Mouse (Mus musculus) left cerebral cortex, adult 11 months (tissue): ENCODE measurements around the gene Tomm34.

ENCODE experiments used
- DNase-seq: peaks from one replicate; pipeline ENCODE4 v3.0.0; 2022; ENCODE audit warnings: low spot score

Gene Tomm34

DNA sequence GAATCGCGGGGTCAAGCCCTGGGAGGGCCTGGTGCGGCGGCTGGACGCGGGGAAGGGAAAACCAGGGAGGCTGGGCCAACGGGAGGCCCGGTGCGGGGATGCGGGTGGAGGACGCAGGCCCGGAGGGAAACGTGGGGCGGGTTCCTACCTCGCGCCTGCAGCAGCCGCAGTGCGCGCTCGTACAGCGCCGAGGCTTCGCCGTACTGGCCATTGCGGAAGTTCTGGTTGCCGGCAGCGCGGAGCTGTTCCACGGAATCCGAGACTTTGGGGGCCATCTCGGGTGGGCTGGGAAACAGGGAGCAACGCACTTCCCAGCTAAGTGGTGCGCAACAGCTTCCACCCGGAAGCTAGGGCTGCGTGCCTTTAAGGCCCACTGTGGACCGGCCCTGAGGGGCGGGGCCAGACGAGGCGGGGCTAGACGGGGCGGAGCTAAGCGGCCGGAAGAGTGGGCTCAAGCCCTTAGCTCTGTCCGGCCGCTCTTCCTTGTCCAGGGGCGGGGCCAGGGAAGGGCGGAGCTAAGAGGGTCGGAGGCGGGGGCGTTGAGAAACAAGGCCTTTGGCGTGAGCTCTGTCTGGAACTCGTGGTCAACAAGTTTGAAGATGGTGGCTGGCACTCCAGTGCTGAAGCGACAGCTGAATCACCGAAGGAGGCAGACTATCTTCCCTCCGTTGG is at the start of gene Tomm34:
Gene Tomm34, minus strand, starts transcription at position 405 of the 672 bp plus-strand sequence.
- peak; percentile 72 for DNase-seq

DNA sequence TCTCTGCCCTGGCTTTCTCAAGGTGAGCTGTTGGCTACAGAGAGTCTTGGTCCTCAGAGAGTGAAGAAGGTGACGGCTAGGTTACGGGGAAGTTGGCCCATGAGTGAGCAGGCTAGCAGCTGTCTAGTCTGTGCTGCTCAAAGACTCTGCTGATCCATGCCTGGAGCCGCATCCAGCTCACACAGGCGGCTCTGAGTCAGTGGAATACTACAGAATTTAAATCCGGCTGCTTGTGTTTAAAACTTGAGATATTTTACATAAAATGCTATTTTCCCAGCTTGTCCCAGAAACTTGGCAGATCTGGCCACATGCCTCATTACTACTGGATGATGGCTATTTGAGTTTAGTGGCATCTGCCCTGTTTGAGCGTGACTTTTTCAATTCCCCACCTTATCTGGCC is 48.5 kb upstream of the Tomm34 start:
- DNase-seq, result no peak

DNA sequence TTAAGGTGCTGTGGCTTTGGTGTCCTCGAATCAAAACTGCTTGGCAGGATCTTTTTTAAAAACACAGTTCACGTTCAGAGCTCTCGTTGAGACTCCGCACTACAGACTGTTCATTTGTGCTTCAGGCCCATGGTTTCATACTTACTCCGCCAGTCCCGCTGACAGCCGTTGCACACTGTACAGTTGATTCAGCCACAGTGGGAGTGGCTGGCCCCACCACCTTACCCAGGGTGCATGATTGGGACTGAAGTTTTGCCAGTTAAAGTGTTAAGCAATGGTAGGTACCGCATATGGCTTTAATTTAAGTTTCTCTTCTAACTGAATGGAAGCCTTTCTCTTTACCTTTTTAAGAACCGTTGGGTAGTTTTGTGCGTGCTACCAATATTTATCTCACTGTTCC is 44.6 kb upstream of the Tomm34 start:
- no peak for DNase-seq

DNA sequence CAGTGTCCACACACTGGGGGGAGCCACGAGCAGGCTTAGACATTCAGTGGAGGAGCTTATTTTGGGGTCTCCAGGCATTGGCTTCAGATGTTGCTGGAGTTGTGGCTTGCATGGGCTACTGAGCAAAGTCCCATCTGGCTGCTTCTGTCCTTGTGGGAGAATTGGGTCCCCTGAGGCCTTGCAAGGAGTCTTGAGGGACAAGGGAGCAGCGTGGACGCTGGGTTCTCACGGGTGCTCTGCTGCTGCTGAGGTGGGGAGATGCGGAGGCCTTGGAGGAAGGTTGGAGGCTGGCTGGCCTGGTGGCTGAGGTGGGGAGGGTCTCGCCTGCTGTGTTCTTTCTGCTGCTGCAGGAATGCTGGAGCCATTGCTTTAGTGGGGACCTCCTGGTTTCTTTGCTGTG is 43.1 kb upstream of the Tomm34 start:
- DNase-seq, result no peak

DNA sequence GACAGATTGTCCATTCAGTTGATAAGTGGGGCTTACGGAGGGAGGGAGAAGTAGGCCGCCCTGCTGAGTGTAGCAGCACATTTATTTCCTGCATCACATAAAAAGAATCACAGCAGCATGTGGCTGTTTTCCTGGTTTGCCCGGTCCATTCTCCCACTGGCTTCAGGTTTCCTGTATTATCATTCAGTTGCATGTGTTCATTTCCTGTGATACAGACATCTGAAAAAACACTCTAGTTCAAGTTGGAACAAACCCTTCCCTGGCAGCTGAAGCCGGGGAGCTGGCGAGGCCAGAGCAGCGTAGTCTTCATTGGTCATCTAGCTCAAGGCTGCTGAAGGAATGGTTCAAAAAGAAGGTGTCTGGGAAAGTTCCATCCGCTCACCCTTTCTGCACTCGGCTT is 40.6 kb upstream of the Tomm34 start:
- DNase-seq, result no peak

DNA sequence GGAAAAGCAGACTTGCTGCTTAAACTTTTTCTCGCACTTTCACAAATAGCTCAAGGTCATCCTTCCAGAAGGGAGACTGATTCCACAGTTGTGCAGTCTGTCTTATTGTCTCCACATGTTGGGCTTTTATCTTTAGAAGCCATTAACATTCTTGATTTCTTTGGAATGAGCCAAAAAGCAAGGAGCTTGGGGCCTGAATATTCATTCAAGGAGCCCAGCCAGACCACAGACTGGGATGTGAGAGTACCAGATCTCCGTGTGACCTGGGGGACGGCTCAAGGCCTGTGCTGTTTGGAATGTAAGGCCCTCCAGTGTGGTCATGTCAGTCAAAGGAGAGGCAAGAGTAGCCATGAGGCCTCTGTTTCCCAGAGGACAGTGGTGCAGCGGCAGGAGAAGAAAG is 37.5 kb upstream of the Tomm34 start:
- no peak for DNase-seq

DNA sequence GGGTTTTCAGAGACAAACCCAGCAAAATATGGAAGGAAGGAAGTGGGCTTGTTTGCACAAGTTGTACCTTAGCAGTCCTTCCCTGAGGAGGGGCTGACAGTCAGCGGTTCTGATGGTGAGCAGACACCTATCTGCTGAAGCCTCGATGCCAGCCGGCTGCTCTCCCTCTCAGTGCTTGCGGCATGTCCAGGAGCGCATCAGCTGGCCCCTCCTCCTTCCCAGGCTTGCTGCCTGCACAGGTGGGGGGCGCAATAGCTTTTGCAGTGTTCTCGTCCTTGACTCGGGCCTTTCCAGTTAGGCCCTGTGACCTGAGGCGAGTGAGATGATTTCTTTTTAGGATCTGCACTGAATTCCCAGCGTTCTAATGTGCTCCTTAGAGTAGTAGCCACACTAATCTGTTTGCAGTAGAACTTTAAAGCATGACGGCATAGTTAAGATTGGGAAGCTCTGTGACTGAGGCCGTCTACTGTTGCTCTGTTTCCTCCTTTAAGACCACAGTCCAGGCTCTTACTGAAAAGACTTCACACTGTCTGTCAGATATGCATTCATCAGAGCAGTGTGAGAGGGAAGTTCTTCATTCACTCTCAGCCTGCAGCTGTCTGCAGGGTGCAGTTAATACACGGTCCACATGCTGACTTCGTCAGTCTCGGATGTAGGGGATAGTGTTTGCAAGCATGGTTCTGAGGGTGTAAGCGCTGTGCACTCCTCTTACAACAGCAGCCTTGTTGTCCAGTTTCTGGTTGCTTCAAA is 36.3 kb upstream of the Tomm34 start:
- no peak for DNase-seq

DNA sequence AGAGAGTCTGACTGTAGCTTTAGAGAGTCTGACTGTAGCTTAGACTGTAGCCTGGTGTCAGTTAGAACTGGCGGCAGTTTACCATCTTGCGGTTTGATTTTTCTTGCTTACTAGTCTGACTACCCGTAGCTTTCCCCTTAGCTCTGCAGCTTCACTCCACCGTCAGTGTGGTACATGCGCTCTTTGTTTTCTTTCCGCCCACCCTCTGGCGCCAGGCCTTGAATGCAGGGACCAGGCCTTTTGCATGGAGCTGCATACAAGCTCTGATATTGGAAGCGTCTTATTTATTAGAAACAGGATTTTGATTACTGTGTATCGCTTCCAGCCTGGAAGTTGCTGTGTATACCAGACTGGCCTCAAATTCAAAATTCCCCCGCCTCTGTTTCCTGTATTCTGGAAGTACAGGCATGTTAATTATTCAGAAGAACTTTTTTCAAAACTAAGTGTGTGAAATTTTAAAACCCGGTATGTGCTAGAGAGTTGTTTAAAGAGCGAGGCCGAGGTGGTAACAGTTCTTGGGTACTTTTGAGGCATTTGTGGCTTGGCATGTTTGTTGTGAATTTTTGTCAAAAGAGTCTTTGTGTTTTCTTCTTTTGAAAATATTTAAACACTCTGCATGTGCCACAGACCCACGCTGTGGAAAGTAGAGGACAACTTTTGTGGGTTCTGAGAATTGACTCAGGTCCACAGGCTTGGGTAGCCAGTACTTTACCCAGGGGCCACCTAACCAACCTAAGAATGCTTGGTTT is 35.5 kb upstream of the Tomm34 start:
- DNase-seq, result no peak

DNA sequence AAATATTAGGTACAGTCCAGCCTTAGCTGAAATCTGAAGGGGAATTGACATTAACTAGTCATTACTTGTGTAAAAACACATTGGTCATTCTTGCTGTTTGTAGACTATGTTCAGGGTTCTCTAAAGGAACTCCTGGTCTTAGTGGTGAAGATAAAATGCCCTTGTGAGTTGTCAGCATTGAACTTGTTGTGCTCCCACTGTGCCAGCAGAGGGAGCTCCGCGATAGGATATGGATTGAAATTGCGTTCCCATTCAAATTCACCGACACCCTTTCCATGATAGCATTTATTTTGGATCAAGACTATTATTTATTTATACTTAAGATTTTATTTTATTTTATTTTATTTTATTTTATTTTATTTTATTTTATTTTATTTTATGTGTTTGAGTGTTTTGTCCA is 32.5 kb upstream of the Tomm34 start:
- peak; percentile 34 for DNase-seq

DNA sequence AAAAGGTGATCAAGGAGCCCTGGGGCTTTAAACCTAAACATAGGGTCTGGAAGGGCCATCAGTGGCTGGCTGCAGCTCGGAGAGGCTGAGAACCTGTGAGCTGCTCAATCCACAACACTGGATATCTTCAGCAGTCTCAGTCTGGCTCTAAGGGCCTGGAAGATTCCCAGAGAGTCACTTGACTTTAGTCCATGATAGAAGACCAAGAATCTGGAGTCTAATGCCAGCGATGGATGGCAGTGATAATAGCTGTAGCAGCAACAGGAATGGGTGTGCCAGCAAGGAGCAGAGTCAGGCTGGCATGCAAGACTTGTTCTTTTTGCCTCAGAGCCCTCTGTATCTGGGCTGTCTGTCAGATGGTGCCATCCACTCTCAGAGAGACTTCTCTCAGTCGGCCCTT is 31.4 kb upstream of the Tomm34 start:
- DNase-seq, result no peak

DNA sequence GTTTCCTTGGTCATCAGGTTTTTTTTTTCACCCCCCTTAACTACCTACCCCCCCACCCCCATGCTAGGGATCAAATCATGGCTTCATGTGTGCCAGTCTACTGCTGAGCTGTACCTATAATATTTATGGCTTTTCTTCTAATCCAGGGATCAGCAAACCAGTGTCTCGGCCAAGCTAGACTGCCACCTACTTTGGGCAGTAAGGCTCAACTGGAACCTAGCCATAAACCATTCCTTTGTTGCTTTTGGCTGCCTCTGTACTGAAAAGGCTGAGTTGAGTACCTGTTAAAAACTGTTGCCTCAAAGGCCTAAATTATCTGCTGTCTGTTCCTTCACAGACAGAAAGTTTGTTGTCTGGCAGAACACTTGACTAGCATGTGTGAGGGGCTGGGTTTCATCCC is 31.0 kb upstream of the Tomm34 start:
- DNase-seq, result no peak

DNA sequence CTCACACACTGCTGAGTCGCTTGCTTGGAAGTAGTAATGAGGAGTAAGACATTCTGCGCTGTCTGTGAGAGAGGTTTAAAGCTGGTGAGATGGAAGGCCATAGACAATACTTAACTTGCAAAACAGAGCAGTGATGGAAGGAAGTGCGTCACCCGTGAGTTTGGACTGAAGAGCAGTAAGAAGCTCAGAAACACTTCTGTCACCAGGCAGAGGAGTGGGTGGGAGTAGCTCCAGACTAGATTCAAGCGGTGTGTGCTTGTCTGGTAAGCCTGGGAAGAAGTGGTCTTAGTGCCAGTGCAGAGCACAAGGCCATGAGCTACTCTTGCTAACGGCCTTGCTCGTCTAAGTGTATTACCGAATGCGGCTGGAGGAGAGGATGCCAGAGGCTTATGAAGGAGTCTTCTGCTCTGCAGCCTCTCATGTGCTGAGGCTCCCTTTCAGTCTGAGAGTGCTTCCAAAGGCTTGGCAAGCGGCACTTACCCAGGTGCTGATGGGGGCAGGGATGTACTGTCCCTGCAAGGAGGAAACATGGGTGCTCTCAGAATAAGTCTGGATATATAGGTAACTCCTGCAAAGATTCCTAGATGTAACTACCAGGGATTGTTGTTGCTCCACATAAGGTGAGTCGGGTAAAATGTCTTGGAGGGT is 27.8 kb upstream of the Tomm34 start:
- no peak for DNase-seq

DNA sequence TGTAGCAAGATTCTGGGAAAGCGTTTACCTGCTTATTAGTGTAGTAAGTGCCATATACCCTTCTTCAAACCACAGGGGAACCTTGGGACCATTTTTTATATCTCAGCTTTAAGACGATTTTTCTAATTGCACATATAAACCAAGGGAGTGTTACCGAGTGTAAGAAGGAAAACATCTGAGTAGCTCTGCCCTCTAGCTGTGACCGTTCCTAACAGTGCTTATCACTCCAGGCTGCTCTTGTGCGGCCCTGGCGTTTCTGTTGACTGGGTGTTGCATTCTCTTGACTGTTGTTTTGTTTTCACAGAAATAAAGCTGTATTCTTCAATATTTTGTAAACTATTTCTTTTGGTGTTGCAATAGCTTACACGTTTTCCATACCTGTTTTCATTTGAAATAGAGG is 23.2 kb upstream of the Tomm34 start:
- no peak for DNase-seq

DNA sequence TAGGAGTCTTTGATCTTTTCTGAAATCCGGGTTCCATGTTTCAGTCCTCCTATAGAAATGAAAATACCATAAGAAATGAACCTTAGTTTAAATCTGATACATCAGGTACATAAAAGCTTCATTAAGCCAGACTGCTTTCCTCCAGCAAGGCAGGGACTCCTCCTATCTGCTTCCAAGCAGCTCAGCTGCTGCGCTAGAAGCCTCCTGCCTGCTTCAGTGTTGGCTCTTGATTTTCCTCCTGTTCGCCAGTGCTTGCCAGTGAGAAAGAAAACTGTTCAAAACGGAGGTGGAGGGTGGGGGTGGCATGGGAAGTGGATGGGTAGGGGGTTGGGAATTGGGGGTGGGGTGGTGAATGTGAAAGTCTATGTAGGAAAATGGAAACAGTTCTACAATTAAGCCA is 18.5 kb upstream of the Tomm34 start:
- DNase-seq, result no peak

DNA sequence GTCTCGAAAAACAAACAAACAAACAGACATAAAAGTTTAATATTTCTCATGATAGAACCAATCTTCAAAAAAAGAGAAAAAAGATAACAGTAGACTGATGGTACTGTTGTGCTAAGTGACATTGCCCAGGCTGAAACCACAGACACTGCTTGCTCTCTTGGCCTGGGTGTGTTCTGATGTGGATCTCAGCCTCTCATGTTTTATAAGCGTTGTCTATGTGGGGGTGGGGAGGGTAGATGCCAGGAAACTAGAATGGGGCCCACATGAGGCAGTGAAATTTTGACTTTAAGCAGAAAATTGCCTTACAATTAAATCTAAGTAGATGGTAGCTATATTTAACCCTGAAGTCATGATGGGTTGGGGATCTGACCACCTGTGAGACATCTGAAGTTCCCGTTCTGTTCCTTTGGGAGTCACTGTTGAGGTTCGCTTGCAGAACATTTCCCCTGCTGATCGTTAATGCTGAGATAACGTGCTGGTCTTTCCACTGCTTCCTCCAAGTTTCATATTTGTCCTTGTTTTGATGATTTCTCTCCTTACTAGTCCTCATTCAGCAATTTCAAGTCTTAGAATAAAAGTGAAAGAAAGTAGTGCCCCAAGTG is 16.5 kb upstream of the Tomm34 start:
- no peak for DNase-seq

DNA sequence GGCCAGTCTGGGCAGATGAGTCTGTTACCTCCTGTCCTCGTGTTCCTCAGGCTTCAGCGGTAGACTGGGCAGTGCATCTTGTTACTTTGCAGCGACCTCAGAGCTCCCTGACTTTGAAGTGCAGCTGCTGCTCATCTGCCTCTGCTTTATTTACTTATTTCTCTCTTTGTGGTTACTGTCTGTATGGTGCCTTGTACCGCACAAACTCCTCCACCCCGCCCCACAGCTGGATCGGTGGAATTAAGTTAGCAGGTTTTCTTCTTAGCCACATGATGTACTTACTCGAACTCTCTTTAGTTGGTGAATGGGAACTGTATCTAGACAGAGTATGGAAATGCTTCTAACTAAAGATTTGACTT is 13.4 kb upstream of the Tomm34 start:
- DNase-seq, result no peak

DNA sequence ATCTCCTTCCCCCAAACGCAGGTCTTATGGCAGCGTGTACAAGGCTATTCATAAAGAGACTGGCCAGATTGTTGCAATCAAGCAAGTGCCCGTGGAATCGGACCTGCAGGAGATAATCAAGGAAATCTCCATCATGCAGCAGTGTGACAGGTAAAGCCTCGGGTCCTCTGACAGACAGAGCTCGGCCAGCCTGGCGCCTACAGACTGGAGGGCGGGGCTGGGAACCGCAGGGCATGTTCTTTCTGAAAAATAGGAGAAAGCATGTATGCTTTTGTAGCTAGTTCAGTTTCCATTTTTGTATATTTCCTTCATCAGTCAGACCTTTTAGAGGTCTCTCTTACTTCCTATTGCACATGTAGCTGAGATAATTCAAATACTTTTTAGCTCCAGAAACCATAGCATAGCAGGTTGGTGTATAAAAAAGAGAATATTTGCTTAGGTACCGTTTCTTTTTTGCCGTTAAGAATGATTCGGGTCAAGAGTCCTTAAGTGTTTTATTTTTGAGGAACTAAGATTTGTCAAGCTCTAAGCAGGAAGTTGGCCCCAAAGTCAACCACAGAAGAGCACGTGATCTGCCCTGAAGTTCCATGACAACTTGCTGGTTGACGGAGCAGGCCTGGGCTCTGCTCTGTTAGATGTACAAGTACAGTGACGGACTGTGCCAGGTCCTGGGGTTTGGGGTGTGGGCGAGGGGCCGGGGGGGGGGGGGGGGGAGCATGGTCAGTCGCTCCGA is 12.8 kb upstream of the Tomm34 start:
- DNase-seq, result no peak

DNA sequence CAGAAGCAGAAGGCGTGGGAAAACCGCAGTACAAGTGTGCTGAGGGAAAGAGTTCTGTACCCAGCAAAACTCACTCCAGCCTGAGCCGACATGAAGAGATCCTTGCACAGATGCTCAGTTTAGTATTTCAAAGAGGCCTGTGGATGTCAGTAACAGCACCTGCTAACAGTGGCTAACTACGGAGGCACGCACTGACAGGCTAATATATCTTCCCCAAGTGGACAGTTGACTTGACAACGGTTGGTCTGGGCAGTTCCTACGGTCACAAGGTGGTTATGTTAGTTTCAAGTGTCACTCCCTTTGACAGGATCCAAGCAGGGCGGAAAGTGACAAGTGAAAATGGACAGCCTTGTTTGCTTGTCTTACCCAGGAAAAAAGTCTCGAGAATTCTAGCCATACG is 11.2 kb upstream of the Tomm34 start:
- DNase-seq, result no peak

DNA sequence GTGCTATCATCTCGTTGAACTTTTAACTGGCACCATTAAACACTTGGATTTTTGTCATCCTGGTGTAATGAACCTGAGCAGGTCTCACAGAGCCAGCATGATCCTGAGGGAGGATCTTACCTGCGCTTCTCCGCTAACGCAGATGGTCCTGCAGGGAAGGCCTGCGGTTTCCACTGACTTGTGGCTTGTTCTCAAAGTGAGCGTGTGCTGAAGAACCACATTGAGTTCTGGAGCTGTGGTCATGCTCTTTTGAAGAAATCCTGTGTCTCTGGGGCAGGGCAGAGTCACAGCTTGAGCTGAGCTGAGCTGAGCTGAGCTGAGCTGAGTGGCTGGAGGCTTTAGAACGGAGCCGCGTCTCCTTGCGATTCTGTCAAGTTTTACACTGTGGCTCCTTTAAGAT is 10.6 kb upstream of the Tomm34 start:
- no peak for DNase-seq

DNA sequence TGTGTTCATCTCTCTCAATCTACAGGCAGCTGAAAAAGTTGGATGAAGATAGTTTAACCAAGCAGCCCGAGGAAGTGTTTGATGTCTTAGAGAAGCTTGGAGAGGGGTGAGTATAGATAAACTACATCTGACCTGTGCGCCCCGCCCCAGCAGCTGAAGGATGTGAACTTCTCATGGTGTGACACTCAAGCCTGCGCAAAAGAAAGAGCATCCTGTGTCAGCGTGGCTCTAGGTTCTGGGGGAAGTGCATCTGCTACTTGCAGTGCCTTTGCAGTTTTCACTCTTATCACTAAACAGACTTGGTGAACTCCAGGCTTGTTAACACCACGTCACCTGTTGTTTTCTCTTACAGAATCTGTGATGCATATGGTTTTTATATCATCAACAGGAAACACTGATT is 8.5 kb upstream of the Tomm34 start:
- DNase-seq, result no peak

DNA sequence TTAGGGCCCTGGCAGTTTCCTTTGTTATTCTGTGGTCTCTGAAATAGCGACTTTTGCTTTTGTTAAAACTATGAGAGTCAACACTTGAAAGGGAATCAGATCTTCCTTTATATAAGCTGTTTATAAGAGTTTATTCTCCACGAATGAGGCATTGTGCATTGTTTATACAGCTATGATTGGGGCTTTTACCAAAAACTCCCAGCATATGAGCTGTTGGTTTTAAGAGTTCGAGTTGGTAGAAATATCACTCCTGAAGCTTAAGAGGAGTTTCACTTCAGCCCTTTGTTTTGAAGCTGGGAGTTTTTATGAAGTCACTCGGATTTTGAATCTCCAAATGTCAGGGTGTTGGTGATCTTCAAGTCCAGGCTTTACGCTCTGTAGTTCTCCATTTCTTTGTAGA is 6.9 kb upstream of the Tomm34 start:
- DNase-seq, result no peak
